Mouse (Mus musculus) right cerebral cortex, postnatal 25 days (tissue): Measurements from ENCODE around the gene Milr1.
A peak's percentile ranks its signal among the peaks of the same experiment; 100 is the strongest.

Experiments
- DNase-seq: peaks from one replicate; pipeline ENCODE4 v3.0.0; 2022

Milr1 gene

GRCm38 (mm10) chr11:106814601-106815320, 63.7 kb downstream of the Milr1 start:
- DNase-seq, result peak; percentile 32

GRCm38 (mm10) chr11:106815331-106815730, 64.3 kb downstream of the Milr1 start:
- no peak for DNase-seq

- no peak for DNase-seq
Measured at GRCm38 (mm10) chr11:106815761-106816160, 64.7 kb downstream of the Milr1 start.

- no peak for DNase-seq
Measured at GRCm38 (mm10) chr11:106816316-106816715, 65.3 kb downstream of the Milr1 start.

- DNase-seq, result peak; percentile 14
Measured at GRCm38 (mm10) chr11:106817156-106817555, 66.1 kb downstream of the Milr1 start.

GRCm38 (mm10) chr11:106817808-106818207, 66.8 kb downstream of the Milr1 start:
- peak; percentile 6 for DNase-seq

- DNase-seq, result peak; percentile 15
Measured at GRCm38 (mm10) chr11:106818341-106818740, 67.3 kb downstream of the Milr1 start.
